Mouse (Mus musculus) limb, embryonic 14.5 days (tissue): ENCODE results near the gene Ncor2. TPM values are rescaled to one million over a fixed set of nuclear protein-coding genes. Genes with fewer than 3 reads are reported as not detected.
A peak's percentile ranks its signal among the peaks of the same experiment; 100 is the strongest.

Experiments
- ATAC-seq: fragments of 200-750 bp; cut with Nextera tagmentation; 2 replicates; pipeline ENCODE4 v1.8.0; 2017; ENCODE audit warnings: low read depth, moderate number of reproducible peaks, moderate TSS enrichment; ENCODE audit not compliant: low FRiP score
- DNase-seq: peaks from one replicate; pipeline ENCODE4 v3.0.0-alpha.2; 2015; ENCODE audit warnings: low spot score
- H3K27ac ChIP-seq: fragments of 300-500 bp; sonication (generic); replicated peaks from 2 replicates; pipeline ENCODE4 v1.5.1; 2014; ENCODE audit warnings: low read depth, mild to moderate bottlenecking, low read length, moderate library complexity, mixed read lengths
- H3K27me3 ChIP-seq: fragments of 300-500 bp; sonication (generic); 2 replicates; pipeline ENCODE4 v1.6.1; 2014; ENCODE audit warnings: low read length, mixed read lengths; ENCODE audit not compliant: control insufficient read depth, insufficient read depth
- H3K36me3 ChIP-seq: fragments of 300-500 bp; sonication (generic); 2 replicates; pipeline ENCODE4 v1.6.1; 2014; ENCODE audit warnings: mild to moderate bottlenecking, low read length, moderate library complexity, mixed read lengths; ENCODE audit not compliant: control insufficient read depth, insufficient read depth
- H3K4me1 ChIP-seq: fragments of 300-500 bp; sonication (generic); 2 replicates; pipeline ENCODE4 v1.6.1; 2014; ENCODE audit warnings: antibody characterized with exemption, low read length, mixed read lengths; ENCODE audit not compliant: control insufficient read depth, insufficient read depth
- H3K4me2 ChIP-seq: fragments of 300-500 bp; sonication (generic); replicated peaks from 2 replicates; pipeline ENCODE4 v1.6.1; 2014; ENCODE audit warnings: low read depth, mild to moderate bottlenecking, low read length, moderate library complexity; ENCODE audit not compliant: severe bottlenecking
- H3K4me3 ChIP-seq: fragments of 300-500 bp; sonication (generic); replicated peaks from 2 replicates; pipeline ENCODE4 v1.5.1; 2014; ENCODE audit warnings: low read length
- H3K9ac ChIP-seq: fragments of 300-500 bp; sonication (generic); 2 replicates; pipeline ENCODE4 v1.6.1; 2014; ENCODE audit warnings: mild to moderate bottlenecking, low read depth, low read length, moderate library complexity; ENCODE audit not compliant: severe bottlenecking
- H3K9me3 ChIP-seq: fragments of 300-500 bp; sonication (generic); 2 replicates; pipeline ENCODE4 v1.6.1; 2016; ENCODE audit warnings: low read length; ENCODE audit not compliant: control insufficient read depth
- POLR2A ChIP-seq: fragments of 200-500 bp; IDR thresholded peaks from 2 replicates; pipeline ENCODE4 v1.8.0; 2012; ENCODE audit warnings: inconsistent platforms, mild to moderate bottlenecking, moderate library complexity, borderline replicate concordance; ENCODE audit not compliant: insufficient read depth, insufficient read length; ENCODE audit errors: extremely low read depth
- WGBS: fragments of 180-500 bp; shearing (Covaris S2); extraction: QIAGEN DNeasy Blood & Tissue Kit; methylation state at CpG from one replicate; pipeline ENCODE4 v1.1.7; 2014; 5-methylcytosine and 5-hydroxymethylcytosine counted together
- polyA plus RNA-seq, 2 experiments: library from polyadenylated mRNA; depleted of rRNA in 1 of 2; stranded (reverse) in 1 of 2; unstranded in 1 of 2; fragments of >200 nt; fragmentation: Nextera tagmentation in 1 of 2; extraction: Ambion mirVana in 1 of 2; gene quantifications; 2 replicates each; pipeline versions ENCODE4 v1.2.1 to v1.2.3; 2012 to 2014

Ncor2 gene
- polyA plus RNA-seq, 2 experiments: 39.3 to 75.9 TPM

GRCm38 (mm10) chr5:125043448-125043847 is 135.6 kb downstream of the Ncor2 start:
- Histone ChIP-seq H3K27ac (no peak overlapping the region), H3K4me1 (no peaks in the 10 kb centered on the region), H3K9ac (no peak overlapping the region), H3K9me3 (no peaks in the 10 kb centered on the region), H3K36me3 (peaks cover 99% of the 10 kb centered on the region), H3K4me2 (no peak overlapping the region), H3K27me3 (no peaks in the 10 kb centered on the region), H3K4me3 (no peak overlapping the region)
- no peak for DNase-seq
- WGBS: 83% methylated on average over 6 of the region's 6 CpGs
- ATAC-seq: no peak
- TF ChIP-seq POLR2A: no peak

- H3K36me3 ChIP-seq: peaks cover 99% of the 10 kb centered on the region
- TF ChIP-seq POLR2A: no peak
- no peaks in the 10 kb centered on the region for H3K9me3 ChIP-seq
- no peaks in the 10 kb centered on the region for H3K27me3 ChIP-seq
- no peak overlapping the region for H3K9ac ChIP-seq
- H3K4me2 ChIP-seq: no peak overlapping the region
- H3K27ac ChIP-seq: no peak overlapping the region
- ATAC-seq (no peak), DNase-seq (no peak)
- no peak overlapping the region for H3K4me3 ChIP-seq
- WGBS: 87% methylated on average over 9 of the region's 9 CpGs
- H3K4me1 ChIP-seq: no peaks in the 10 kb centered on the region
Observed at GRCm38 (mm10) chr5:125041578-125041977, 137.4 kb downstream of the Ncor2 start.

GRCm38 (mm10) chr5:125040128-125040584 is 138.9 kb downstream of the Ncor2 start:
- Histone ChIP-seq H3K9me3 (no peaks in the 10 kb centered on the region), H3K36me3 (peaks cover 99% of the 10 kb centered on the region), H3K9ac (no peak overlapping the region), H3K4me3 (no peak overlapping the region), H3K4me1 (no peaks in the 10 kb centered on the region), H3K27me3 (no peaks in the 10 kb centered on the region), H3K4me2 (no peak overlapping the region), H3K27ac (0 out of 2 replicates have a peak overlapping the region, but pooled peaks have one; percentile 43)
- no peak for TF ChIP-seq POLR2A
- WGBS: 54% methylated on average over 5 of the region's 5 CpGs
- ATAC-seq (peak; percentile 20; the same call in 1 of the 2 replicates), DNase-seq (peak; percentile 26)

GRCm38 (mm10) chr5:125039377-125040027 is 139.5 kb downstream of the Ncor2 start:
- DNase-seq (no peak), ATAC-seq (no peak)
- H3K9me3 ChIP-seq: no peaks in the 10 kb centered on the region
- 89% methylated on average over 8 of the region's 8 CpGs for WGBS
- no peak overlapping the region for H3K9ac ChIP-seq
- peaks cover 100% of the 10 kb centered on the region for H3K36me3 ChIP-seq
- H3K27me3 ChIP-seq: no peaks in the 10 kb centered on the region
- H3K4me2 ChIP-seq: no peak overlapping the region
- H3K27ac ChIP-seq: no peak overlapping the region
- H3K4me1 ChIP-seq: no peaks in the 10 kb centered on the region
- H3K4me3 ChIP-seq: no peak overlapping the region
- no peak for TF ChIP-seq POLR2A

GRCm38 (mm10) chr5:125036483-125036882 is 142.5 kb downstream of the Ncor2 start:
- no peaks in the 10 kb centered on the region for H3K4me1 ChIP-seq
- no peaks in the 10 kb centered on the region for H3K27me3 ChIP-seq
- DNase-seq (no peak), ATAC-seq (no peak)
- H3K36me3 ChIP-seq: peaks cover 100% of the 10 kb centered on the region
- H3K4me2 ChIP-seq: no peak overlapping the region
- H3K27ac ChIP-seq: no peak overlapping the region
- no peak for TF ChIP-seq POLR2A
- 89% methylated on average over 8 of the region's 8 CpGs for WGBS
- H3K9ac ChIP-seq: no peak overlapping the region
- H3K4me3 ChIP-seq: no peak overlapping the region
- H3K9me3 ChIP-seq: no peaks in the 10 kb centered on the region

- H3K9me3 ChIP-seq: no peaks in the 10 kb centered on the region
- DNase-seq: no peak
- no peaks in the 10 kb centered on the region for H3K4me1 ChIP-seq
- no peaks in the 10 kb centered on the region for H3K27me3 ChIP-seq
- WGBS: 92% methylated on average over 20 of the region's 20 CpGs
- no peak overlapping the region for H3K27ac ChIP-seq
- no peak overlapping the region for H3K9ac ChIP-seq
- no peak overlapping the region for H3K4me3 ChIP-seq
- ATAC-seq: no peak
- peaks cover 100% of the 10 kb centered on the region for H3K36me3 ChIP-seq
- H3K4me2 ChIP-seq: no peak overlapping the region
- no peak for TF ChIP-seq POLR2A
Observed at GRCm38 (mm10) chr5:125028911-125029310, 150.1 kb downstream of the Ncor2 start.
